Mouse (Mus musculus): ENCODE measurements at regions not wholly inside any gene's neighbourhood (a gene's known extent, or its start where the extent isn't known, plus 50 kb on each side); places are given as distances from the start of the nearest gene placed in this dataset.

DNA sequence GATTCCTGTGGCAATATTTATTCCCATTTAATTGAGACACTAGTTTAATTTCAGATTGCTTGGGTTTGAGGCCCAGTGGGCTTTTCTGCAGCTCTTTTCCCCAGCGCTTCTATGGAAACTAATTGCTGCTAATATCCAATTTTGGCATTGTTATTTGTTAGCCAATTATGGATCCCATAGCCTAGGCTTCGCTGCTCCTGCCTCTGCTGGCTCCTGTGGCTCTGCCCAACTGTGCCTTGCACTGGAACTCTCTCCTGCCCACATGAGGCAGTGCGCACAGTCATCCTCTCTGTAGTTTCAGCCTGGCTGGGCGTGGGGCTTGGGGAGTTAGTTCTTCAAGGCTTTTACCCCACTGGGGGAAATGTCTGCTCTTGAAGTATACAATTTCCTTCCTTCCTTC, 491.8 kb downstream of the Prss52 start:
- DNase-seq: no peak

DNA sequence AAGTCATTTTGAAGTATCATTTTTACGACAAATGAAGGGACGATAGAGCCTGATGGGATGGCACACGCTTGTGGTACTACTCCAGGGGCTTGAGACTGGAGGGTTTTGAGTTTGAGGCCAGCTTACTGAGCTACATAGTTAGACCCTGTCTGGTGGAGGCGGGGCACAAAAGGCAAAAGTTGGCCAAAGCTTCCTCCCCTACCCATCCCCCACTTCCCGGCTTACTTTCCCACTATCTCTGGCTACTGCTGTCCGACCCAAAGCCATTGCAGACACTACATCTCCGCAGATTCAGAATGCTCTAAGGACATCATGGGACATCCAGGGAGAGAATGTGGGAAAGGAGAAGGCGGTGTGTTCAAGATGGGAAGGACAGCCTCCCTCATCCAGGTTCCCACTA, 493.1 kb downstream of the Prss52 start:
- DNase-seq: no peak

Small RNA genes lying in the stretch of these regions (microRNA-seq; reads per million reads assigned to microRNA genes)
- 0 reads per million in 2 experiments for gene Mir124a-1
- 0 reads per million in 2 experiments for gene Mir3078
